Mouse (Mus musculus) stomach, embryonic 16.5 days (tissue): ENCODE data around the gene Gm10491. TPM values are rescaled to one million over a fixed set of nuclear protein-coding genes. Genes with fewer than 3 reads are reported as not detected.

Experiments
- ATAC-seq: fragments of 200-750 bp; cut with Nextera tagmentation; 2 replicates; pipeline ENCODE4 v1.8.0; 2017; ENCODE audit warnings: moderate number of reproducible peaks, moderate TSS enrichment; ENCODE audit not compliant: insufficient read depth, low FRiP score
- H3K27ac ChIP-seq: fragments of 300-500 bp; sonication (generic); 2 replicates; pipeline ENCODE4 v1.5.1; 2014; ENCODE audit warnings: low read length
- H3K27me3 ChIP-seq: fragments of 300-500 bp; sonication (generic); 2 replicates; pipeline ENCODE4 v1.6.1; 2014; ENCODE audit warnings: low read length, control low read depth, mixed read lengths; ENCODE audit not compliant: control insufficient read depth, insufficient read depth
- H3K36me3 ChIP-seq: fragments of 300-500 bp; sonication (generic); 2 replicates; pipeline ENCODE4 v1.6.1; 2014; ENCODE audit warnings: low read length; ENCODE audit not compliant: control insufficient read depth, insufficient read depth
- H3K4me1 ChIP-seq: fragments of 300-500 bp; sonication (generic); 2 replicates; pipeline ENCODE4 v1.6.1; 2014; ENCODE audit warnings: low read length, control low read depth, mixed read lengths; ENCODE audit not compliant: control insufficient read depth, insufficient read depth
- H3K4me2 ChIP-seq: fragments of 300-500 bp; sonication (generic); 2 replicates; pipeline ENCODE4 v1.6.1; 2014; ENCODE audit warnings: low read depth, low read length, mixed read lengths
- H3K4me3 ChIP-seq: fragments of 300-500 bp; sonication (generic); replicated peaks from 2 replicates; pipeline ENCODE4 v1.5.1; 2014; ENCODE audit warnings: mild to moderate bottlenecking, low read length
- H3K9ac ChIP-seq: fragments of 300-500 bp; sonication (generic); 2 replicates; pipeline ENCODE4 v1.6.1; 2014; ENCODE audit warnings: low read length
- H3K9me3 ChIP-seq: fragments of 300-500 bp; sonication (generic); replicated peaks from 2 replicates; pipeline ENCODE4 v1.6.1; 2016; ENCODE audit warnings: low read length, control low read depth; ENCODE audit not compliant: control insufficient read depth
- WGBS: fragments of 180-500 bp; shearing (Covaris S2); extraction: QIAGEN DNeasy Blood & Tissue Kit; methylation state at CpG from one replicate; pipeline ENCODE4 v1.1.7; 2014; 5-methylcytosine and 5-hydroxymethylcytosine counted together
- polyA plus RNA-seq: library from polyadenylated mRNA; unstranded; fragments of >200 nt; fragmentation: Nextera tagmentation; extraction: Ambion mirVana; gene quantifications from 2 replicates; pipeline ENCODE4 v1.2.1, GENCODE M21; 2015

Gene Gm10491
- polyA plus RNA-seq, result not detected in 2 replicates

DNA sequence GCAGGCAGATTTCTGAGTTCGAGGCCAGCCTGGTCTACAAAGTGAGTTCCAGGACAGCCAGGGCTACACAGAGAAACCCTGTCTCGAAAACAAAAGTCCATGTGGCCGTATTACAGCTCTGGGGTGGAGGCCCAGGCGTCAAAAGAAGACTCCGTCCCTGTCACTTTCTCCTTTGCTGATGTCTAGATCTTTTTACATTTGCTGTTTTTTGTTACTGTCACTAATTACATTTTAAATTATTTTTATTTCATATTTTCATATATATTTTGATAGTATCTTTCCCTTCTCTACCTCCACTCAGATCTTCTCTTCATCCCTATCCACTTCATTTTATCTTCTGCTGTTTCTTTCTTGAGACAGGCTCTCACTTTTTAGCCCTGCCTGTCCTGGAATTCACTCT lies at the start of gene Gm10491:
Gm10491 (minus strand) TSS at position 101 of the 400 bp plus-strand sequence.
- no peak within 1 kb of the TSS for H3K4me3 ChIP-seq
- no peak for ATAC-seq
- 90% methylated on average over 5 of the region's 5 CpGs for WGBS
- no peaks in the 10 kb centered on the region for H3K4me1 ChIP-seq
- no peaks in the 10 kb centered on the region for H3K27me3 ChIP-seq
- no peak within 1 kb of the TSS for H3K4me2 ChIP-seq
- H3K9ac ChIP-seq, result no peak within 1 kb of the TSS
- no peak within 1 kb of the TSS for H3K27ac ChIP-seq
- H3K36me3 ChIP-seq, result no peaks in the 10 kb centered on the region
- no peaks in the 10 kb centered on the region; the same call in 1 of the 2 replicates for H3K9me3 ChIP-seq

DNA sequence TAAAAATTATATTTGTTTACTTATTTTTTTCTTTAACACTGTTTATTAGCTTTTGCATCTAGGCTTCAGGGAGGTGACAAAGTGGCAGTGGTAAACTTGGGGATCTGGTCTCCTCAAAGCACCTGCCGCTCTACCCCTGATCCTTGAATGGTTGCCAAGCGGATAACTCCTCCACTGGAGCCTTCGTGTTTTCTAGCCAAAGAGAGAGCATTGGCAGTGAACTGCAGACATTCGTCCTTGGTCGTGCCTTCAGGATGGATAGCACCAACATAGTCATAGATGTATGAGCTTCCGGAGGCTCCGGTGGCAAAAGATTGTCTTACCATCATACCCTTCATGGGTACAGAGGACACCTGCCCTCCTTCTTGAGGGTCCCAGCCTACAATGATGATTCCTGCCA lies 42.5 kb upstream of the Gm10491 start:
- WGBS, result 90% methylated on average over 7 of the region's 7 CpGs
- H3K4me2 ChIP-seq, result no peak overlapping the region
- no peaks in the 10 kb centered on the region for H3K4me1 ChIP-seq
- H3K9me3 ChIP-seq, result no peaks in the 10 kb centered on the region
- H3K4me3 ChIP-seq, result no peak overlapping the region
- no peak for ATAC-seq
- H3K27ac ChIP-seq, result no peak overlapping the region
- no peaks in the 10 kb centered on the region for H3K27me3 ChIP-seq
- no peaks in the 10 kb centered on the region for H3K36me3 ChIP-seq
- no peak overlapping the region for H3K9ac ChIP-seq

DNA sequence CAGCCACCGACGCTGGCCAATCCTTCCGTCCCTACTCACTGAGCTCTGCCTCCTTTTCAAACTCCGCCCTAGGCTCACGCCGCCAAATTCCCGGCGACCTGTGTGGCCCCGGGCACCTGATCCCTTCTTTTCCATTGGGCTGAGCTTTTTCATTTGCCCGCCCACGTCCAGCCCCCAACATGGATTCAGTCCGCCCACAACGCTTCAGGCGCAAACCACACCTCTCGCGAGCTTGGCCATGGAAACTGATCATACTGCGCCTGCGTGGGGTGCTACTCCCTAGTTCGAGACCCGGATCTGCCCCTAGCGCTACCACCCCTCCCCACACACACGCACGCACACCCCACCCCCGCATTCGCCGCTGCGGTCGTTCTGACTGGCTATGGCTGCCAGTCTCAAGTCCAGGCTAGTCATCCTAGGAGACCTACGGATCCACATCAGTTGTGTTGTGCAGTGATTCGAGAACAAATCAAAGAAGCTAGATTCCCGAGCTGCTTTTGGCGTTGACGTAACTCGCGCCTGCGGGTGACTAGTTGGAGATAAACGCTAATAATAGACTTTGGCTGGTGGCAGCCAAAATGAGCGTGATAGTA lies 40.4 kb upstream of the Gm10491 start:
- H3K27me3 ChIP-seq, result no peaks in the 10 kb centered on the region
- 12% methylated on average over 38 of the region's 38 CpGs for WGBS
- peak overlapping the region; percentile 56 for H3K4me3 ChIP-seq
- peak overlapping the region; percentile 56 for H3K4me2 ChIP-seq
- no peak overlapping the region; the same call in 1 of the 2 replicates for H3K27ac ChIP-seq
- peak; percentile 99 for ATAC-seq
- H3K4me1 ChIP-seq, result no peaks in the 10 kb centered on the region
- H3K36me3 ChIP-seq, result no peaks in the 10 kb centered on the region
- peak overlapping the region; percentile 73 for H3K9ac ChIP-seq
- H3K9me3 ChIP-seq, result no peaks in the 10 kb centered on the region

DNA sequence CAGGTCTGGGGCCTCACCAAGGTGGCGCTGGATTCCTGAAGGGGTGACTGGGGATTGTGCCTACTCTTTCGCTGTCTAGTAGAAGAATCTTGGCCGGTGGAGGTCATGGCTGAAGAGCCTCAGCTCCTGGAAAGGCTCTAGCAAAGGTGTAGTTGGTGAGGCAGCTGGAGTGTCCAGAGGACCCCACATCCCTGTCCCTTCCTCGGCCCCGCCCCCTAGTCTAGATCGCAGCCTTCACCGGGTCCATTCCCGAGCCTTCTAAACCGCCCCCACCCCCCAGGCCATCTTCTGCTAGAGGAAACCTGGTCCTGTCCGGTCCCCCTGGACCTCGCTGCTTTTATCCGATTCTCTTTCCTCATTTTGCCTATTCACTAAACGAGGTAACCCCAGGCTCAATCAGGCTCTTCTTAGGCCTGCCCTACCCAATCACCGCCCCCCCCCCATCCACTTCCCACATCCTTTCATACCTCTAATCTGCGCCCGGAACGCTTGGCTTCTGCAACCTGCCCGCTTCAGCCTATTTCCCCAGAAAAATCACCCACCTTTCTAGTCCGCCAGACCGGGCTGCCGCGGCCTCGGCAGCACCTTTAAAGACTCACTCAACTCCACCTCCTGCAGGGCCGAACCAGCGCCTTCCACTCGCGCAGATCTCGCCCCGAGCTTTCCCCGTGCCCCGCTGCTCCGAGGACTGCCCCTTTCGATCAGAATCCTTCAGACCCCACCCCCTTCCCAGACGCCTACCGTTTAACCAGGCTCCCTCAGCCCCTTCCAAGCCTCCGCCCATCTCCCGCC lies 39.7 kb upstream of the Gm10491 start, which contains the start of gene Hdac6:
Hdac6 (minus strand) TSS at position 782 of the 792 bp plus-strand sequence.
- peak within 1 kb of the TSS; percentile 56 for H3K4me2 ChIP-seq
- WGBS, result 21% methylated on average over 32 of the region's 37 CpGs
- no peaks in the 10 kb centered on the region for H3K9me3 ChIP-seq
- no peaks in the 10 kb centered on the region for H3K36me3 ChIP-seq
- no peaks in the 10 kb centered on the region for H3K27me3 ChIP-seq
- H3K9ac ChIP-seq, result peak within 1 kb of the TSS; percentile 73
- H3K27ac ChIP-seq, result no peak within 1 kb of the TSS; the same call in 1 of the 2 replicates
- no peaks in the 10 kb centered on the region for H3K4me1 ChIP-seq
- H3K4me3 ChIP-seq, result peak within 1 kb of the TSS; percentile 56
- 0 out of 2 replicates have a peak, but pooled peaks have one; percentile 0 for ATAC-seq

DNA sequence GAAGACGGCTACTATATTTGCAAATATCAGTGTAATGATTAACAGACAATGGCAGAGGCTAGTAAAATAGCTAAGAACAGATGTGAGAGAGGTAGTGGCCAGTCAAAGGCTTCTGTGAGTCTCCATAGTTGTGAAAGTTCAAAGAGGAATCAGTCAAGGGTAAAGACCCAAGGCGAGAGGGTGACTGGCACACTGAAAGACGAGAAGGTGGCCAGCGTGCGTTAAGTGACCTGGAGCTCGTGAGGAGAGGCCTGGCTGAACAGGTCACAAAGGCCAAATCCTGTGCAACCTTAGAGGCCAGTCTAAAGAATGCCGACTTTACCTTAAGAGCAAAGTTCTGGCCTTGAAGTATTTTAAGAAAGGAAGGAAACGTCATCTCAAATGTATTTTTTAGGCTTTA lies 38.0 kb upstream of the Gm10491 start:
- 72% methylated on average over 8 of the region's 8 CpGs for WGBS
- Histone ChIP-seq H3K4me3 (no peak overlapping the region), H3K9me3 (no peaks in the 10 kb centered on the region), H3K9ac (no peak overlapping the region), H3K4me1 (no peaks in the 10 kb centered on the region), H3K27ac (no peak overlapping the region), H3K4me2 (no peak overlapping the region), H3K36me3 (no peaks in the 10 kb centered on the region), H3K27me3 (no peaks in the 10 kb centered on the region)
- no peak for ATAC-seq

DNA sequence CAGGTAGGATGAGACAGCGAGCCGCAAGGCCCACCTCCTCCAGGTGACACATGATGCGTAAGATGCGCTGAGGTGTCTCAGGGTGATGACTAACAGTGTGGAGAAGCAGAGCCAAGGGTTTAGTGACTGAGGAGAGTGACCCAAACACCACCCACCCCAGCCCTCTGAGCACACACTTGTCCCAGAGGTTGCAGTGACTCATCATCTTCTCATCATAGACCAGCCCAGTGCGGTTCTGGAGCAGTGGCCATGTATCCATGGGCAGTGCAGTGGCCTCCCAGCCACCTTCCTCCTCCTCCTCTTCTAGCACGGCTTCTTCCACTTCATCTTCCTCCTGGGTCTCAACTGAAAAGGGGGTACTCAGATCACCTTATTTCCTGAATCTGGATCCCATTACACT lies 30.0 kb upstream of the Gm10491 start:
- H3K27ac ChIP-seq, result no peak overlapping the region

DNA sequence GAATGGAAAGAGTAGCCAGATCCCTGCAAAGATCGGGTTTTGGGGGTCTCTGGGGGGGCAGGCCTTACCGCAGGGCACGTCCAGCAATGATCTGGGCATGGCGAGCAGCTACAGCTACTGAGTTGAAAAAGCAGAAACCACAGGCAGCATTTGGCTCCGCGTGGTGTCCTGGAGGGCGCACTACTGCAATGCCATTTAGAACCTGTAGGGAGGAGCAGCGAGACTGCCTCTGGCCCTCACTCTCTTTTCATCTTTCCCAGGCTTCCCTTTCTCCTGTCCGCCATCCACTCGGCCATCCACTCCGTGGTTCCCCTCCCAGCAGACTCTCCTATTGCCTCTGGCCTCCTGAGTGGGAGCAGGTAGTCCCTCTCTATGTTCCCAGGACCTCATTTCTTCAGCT lies 29.2 kb upstream of the Gm10491 start:
- Histone ChIP-seq H3K9me3 (no peaks in the 10 kb centered on the region), H3K9ac (no peak overlapping the region), H3K4me3 (no peak overlapping the region), H3K27me3 (no peaks in the 10 kb centered on the region), H3K4me2 (no peak overlapping the region), H3K4me1 (no peaks in the 10 kb centered on the region), H3K36me3 (no peaks in the 10 kb centered on the region), H3K27ac (no peak overlapping the region)
- 44% methylated on average over 11 of the region's 11 CpGs for WGBS
- ATAC-seq, result no peak

More for the DNA sequence above, 30.0 kb upstream of the Gm10491 start:
- no peak overlapping the region for H3K4me2 ChIP-seq
- no peaks in the 10 kb centered on the region for H3K36me3 ChIP-seq
- no peak overlapping the region for H3K4me3 ChIP-seq
- no peaks in the 10 kb centered on the region for H3K27me3 ChIP-seq
- H3K9ac ChIP-seq, result no peak overlapping the region
- no peak for ATAC-seq
- H3K4me1 ChIP-seq, result no peaks in the 10 kb centered on the region
- no peaks in the 10 kb centered on the region for H3K9me3 ChIP-seq
- 93% methylated on average over 6 of the region's 6 CpGs for WGBS

DNA sequence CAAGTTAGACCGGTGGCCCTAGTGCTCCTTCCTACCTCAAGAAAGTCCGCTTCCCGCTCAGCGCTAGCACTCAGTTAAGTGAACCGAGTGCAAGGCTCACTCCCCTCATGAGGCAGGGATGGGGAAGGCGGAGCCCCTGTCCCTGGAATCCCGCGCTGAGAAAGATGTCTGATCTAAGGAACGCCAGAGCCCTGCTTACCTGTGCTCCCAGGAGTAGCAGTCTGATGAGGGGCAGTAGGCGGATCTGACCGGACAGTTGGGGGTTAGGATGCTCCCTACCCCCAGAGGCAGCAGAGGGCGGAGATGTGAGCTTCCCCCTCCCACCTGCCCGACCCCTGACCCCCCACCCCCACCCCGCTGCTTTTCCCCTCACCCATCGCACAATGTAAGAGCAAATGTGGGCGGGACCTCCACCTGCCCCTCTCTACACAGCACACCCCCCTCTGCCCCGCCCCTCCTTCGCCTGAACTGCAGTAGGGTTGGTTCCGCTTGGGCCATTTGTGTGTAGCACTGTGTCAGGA lies 20.7 kb upstream of the Gm10491 start, which contains the start of gene Eras:
Eras (minus strand) TSS at position 338 of the 521 bp plus-strand sequence.
- no peak within 1 kb of the TSS for H3K9ac ChIP-seq
- H3K4me2 ChIP-seq, result no peak within 1 kb of the TSS
- H3K27me3 ChIP-seq, result peaks cover 26% of the 10 kb centered on the region
- WGBS, result 14% methylated on average over 19 of the region's 19 CpGs
- no peaks in the 10 kb centered on the region; the same call in 1 of the 2 replicates for H3K9me3 ChIP-seq
- H3K4me1 ChIP-seq, result no peaks in the 10 kb centered on the region
- H3K36me3 ChIP-seq, result no peaks in the 10 kb centered on the region
- no peak within 1 kb of the TSS for H3K27ac ChIP-seq
- no peak within 1 kb of the TSS for H3K4me3 ChIP-seq
- ATAC-seq, result no peak

DNA sequence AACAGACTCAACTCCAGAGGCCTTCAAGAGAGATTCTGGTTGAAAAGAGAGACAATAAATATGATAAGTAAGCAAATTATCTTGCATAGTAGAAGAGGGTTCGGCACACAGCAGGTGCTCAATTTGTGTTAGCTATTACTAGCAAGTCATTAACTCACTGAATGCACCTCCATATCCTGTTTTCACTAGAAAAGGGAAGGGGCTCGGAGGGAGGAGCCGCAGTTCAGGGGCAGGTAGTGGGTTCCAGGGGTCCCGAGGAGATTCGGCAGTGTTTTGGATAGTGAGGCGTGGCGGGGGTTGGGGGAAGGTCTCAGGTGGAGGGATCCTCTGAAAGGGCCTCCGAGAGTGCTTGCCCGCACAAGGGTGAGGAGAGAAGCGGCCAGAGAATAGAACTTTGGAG lies 19.5 kb upstream of the Gm10491 start:
- no peak overlapping the region for H3K4me2 ChIP-seq
- 25% methylated on average over 10 of the region's 10 CpGs for WGBS
- H3K27me3 ChIP-seq, result peaks cover 37% of the 10 kb centered on the region

More for the DNA sequence above, 19.5 kb upstream of the Gm10491 start:
- no peak for ATAC-seq
- Histone ChIP-seq H3K27ac (no peak overlapping the region), H3K36me3 (no peaks in the 10 kb centered on the region), H3K4me3 (no peak overlapping the region), H3K9ac (no peak overlapping the region), H3K9me3 (no peaks in the 10 kb centered on the region; the same call in 1 of the 2 replicates), H3K4me1 (no peaks in the 10 kb centered on the region)
